Mouse (Mus musculus): Measurements from ENCODE around the gene Olfr1377. TPM values are rescaled to one million over a fixed set of nuclear protein-coding genes. Genes with fewer than 3 reads are reported as not detected.
"Not testable (repeated sequence)": the region's sequence is repeated elsewhere in the genome, so short reads cannot be mapped to it uniquely, and the experiment has no call there.

Gene Olfr1377
- polyA plus RNA-seq, 1 experiment from 2014 or later, result not detected

DNA sequence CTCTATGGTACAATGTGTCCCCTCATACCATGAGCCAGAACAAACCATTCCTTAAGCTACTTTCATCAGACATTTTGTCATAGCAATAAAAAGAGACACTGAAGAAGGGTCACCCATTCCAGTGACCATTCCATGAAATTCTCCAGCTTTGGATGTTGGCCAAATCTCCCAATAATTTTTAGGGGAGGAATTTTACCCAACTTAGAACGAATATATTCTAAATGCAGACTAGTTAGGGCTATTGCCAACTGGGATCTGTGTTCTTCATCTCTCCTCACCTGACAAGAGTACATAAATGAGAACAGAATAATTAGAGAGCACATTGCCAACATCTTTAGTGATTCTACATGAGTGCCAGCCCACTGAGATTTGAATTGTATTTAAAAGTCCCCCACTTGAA, 32.2 kb downstream of the Olfr1377 start, which contains the start of gene Olfr54:
Gene Olfr54 (plus strand): TSS at position 301 of the 400 bp plus-strand sequence.
- Histone ChIP-seq H3K9ac (no peak within 1 kb of the TSS), H3K36me3 (replicated peaks) (no peaks in the 10 kb centered on the region), H3K27me3 (no peaks in the 10 kb centered on the region), H3K4me2 (no peak within 1 kb of the TSS), H3K27ac (no peak within 1 kb of the TSS), H3K4me3 (replicated peaks) (no peak within 1 kb of the TSS), H3K9me3 (no peaks in the 10 kb centered on the region), H3K4me1 (no peaks in the 10 kb centered on the region)
- ATAC-seq (ENCODE audit: low FRiP score), result no peak
- WGBS, result 68% methylated on average over 1 of the region's 1 CpGs

GRCm38 (mm10) chr11:51016341-51016740, 34.6 kb downstream of the Olfr1377 start:
- Histone ChIP-seq H3K9ac (no peak overlapping the region), H3K36me3 (replicated peaks) (no peaks in the 10 kb centered on the region), H3K4me1 (no peaks in the 10 kb centered on the region), H3K4me3 (replicated peaks) (no peak overlapping the region), H3K4me2 (no peak overlapping the region), H3K27ac (no peak overlapping the region), H3K27me3 (no peaks in the 10 kb centered on the region), H3K9me3 (no peaks in the 10 kb centered on the region)
- WGBS, result 48% methylated on average over 2 of the region's 2 CpGs
- ATAC-seq (ENCODE audit: low FRiP score), result no peak

DNA sequence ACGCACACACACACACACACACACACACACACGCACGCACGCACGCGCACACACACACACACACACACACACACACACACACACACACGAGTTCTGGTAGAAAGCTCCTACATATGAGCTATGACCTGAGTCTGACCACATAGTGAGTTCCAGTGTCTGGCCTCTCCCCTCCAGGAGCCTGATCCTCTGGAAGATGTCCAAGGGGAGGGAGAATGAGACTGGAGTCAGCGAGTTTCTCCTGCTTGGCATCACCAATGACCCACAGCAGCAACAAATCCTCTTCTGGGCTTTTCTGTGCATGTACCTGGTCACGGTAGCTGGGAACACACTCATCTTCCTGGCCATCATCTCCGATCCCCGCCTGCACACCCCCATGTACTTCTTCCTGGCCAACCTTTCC, 45.0 kb downstream of the Olfr1377 start:
- not testable (repeated sequence) for ATAC-seq (ENCODE audit: low FRiP score)
- WGBS, result 90% methylated on average over 11 of the region's 11 CpGs

DNA sequence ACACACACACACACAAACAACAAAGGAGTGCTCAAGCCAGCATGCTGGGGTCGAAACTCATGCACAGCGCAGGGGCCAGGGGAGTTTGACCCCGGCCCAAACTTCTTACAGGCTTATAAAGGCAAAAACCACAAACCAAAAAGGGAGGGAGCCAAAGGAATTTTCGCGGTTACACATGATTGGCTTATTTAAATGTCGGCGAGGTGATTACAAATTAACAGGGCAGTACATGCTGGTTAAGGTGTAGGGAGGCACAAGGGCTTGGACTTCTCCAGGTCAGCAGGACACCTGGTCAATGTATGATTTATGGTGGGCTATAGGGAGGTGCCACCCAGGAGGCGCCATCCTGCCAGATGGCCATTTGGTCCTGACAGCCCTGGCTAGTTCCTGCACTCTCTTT, 47.6 kb downstream of the Olfr1377 start:
- H3K9me3 ChIP-seq; H3K4me1 ChIP-seq; H3K9ac ChIP-seq; ATAC-seq (ENCODE audit: low FRiP score); H3K27ac ChIP-seq; H3K36me3 ChIP-seq (replicated peaks); H3K4me2 ChIP-seq; H3K4me3 ChIP-seq (replicated peaks); H3K27me3 ChIP-seq: not testable (repeated sequence)
- 84% methylated on average over 8 of the region's 8 CpGs for WGBS

More for the DNA sequence above, 45.0 kb downstream of the Olfr1377 start:
- H3K9ac ChIP-seq; H3K4me2 ChIP-seq; H3K4me1 ChIP-seq; H3K27me3 ChIP-seq; H3K27ac ChIP-seq; H3K36me3 ChIP-seq (replicated peaks); H3K4me3 ChIP-seq (replicated peaks); H3K9me3 ChIP-seq: not testable (repeated sequence)

DNA sequence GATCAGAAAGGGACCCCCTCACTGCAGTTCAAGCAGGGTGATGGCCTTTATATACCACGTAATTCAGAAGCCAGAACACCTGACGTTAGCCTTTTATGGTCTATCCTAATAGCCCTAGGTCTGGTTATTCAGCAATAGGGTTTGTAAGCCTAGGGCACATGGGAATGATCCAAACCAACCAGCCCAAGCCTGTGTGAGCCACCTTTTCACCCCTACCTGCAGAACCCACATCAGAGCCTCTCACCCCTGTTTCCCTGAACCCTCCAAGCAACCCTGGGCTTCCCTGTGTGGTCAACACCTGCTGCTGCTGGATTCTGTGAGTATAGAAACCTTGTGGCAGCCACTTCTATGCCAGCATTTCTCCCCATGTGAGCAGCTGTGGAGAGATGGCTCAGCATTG, 48.5 kb downstream of the Olfr1377 start:
- Histone ChIP-seq H3K9ac (no peak overlapping the region), H3K4me2 (no peak overlapping the region), H3K36me3 (replicated peaks) (no peaks in the 10 kb centered on the region), H3K27me3 (no peaks in the 10 kb centered on the region), H3K27ac (no peak overlapping the region), H3K9me3 (no peaks in the 10 kb centered on the region), H3K4me3 (replicated peaks) (no peak overlapping the region), H3K4me1 (no peaks in the 10 kb centered on the region)
- ATAC-seq (ENCODE audit: low FRiP score), result no peak
- WGBS, result 63% methylated on average over 2 of the region's 2 CpGs

DNA sequence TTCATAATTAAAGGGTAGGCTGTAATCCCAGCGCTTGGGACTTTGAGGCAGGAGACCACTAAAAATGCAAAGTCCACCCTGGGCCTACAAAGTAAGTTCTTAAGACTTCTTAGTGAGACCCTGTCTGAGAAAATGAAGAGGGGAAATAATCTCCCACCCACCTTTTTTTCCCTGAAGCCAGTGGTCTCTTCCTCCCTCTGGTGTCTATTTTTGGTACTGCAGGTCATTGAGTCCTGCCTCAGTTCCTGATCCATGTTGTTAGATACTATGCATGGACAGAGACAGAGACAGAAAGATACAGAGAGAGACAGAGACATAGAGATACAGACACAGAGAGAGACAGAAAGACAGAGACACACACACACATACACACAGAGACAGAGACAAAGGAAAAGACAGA, 51.1 kb downstream of the Olfr1377 start:
- Histone ChIP-seq H3K4me1 (no peaks in the 10 kb centered on the region), H3K9me3 (no peaks in the 10 kb centered on the region), H3K4me3 (replicated peaks) (no peak overlapping the region), H3K27ac (no peak overlapping the region), H3K9ac (no peak overlapping the region), H3K36me3 (replicated peaks) (no peaks in the 10 kb centered on the region), H3K27me3 (no peaks in the 10 kb centered on the region), H3K4me2 (no peak overlapping the region)
- 46% methylated on average over 1 of the region's 1 CpGs for WGBS
- ATAC-seq (ENCODE audit: low FRiP score), result no peak

DNA sequence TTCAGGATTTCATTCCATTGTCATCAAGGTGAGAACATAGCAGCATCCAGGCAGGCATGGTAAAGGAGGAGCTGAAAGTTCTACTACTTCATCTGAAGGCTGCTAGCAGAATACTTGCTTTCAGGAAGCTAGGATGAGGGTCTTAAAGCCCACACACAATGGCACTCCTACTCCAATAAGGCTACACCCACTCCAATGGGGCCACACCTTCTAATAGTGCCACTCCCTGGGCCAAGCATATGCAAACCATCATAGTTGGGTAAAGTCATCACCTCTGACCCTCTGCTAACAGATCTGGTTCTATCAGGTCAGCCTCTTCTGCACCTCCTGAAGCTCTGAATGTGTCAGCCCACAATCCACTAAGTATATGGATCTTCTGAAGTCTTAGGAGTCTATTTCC, 52.4 kb downstream of the Olfr1377 start:
- ATAC-seq (ENCODE audit: low FRiP score); H3K4me3 ChIP-seq (replicated peaks); H3K27me3 ChIP-seq; H3K9ac ChIP-seq; H3K27ac ChIP-seq; H3K4me2 ChIP-seq; H3K36me3 ChIP-seq (replicated peaks); H3K4me1 ChIP-seq; H3K9me3 ChIP-seq: not testable (repeated sequence)

DNA sequence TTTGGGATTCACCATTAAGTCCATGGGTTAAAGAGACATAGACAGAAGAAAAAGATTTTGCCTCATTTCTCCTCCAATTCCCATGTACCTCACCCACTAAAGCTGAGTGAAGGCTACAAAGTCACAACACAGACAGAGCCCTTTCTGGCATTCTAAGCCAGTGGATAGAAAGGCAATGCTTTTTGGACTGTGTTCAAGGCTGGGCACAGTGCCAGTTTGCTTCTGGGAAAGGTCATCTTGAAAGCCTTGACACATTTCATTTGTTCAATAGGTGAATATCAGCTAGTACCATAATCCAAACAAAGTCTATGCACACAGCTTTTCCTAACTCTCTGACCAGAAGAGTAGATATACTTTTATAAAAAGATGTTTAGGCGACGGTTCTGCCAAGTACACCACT, 54.2 kb downstream of the Olfr1377 start:
- no peak for ATAC-seq (ENCODE audit: low FRiP score)
- 95% methylated on average over 2 of the region's 2 CpGs for WGBS

More for the DNA sequence above, 54.2 kb downstream of the Olfr1377 start:
- Histone ChIP-seq H3K27ac (no peak overlapping the region), H3K9me3 (no peaks in the 10 kb centered on the region), H3K9ac (no peak overlapping the region), H3K4me2 (no peak overlapping the region), H3K4me1 (no peaks in the 10 kb centered on the region), H3K4me3 (replicated peaks) (no peak overlapping the region), H3K36me3 (replicated peaks) (no peaks in the 10 kb centered on the region), H3K27me3 (no peaks in the 10 kb centered on the region)

Other genes starting within 250 kb of the Olfr1377 start
- gene Zfp354c, start 154.2 kb upstream of the Olfr1377 start, polyA plus RNA-seq (2016; fragmentation: Nextera tagmentation; extraction: Ambion mirVana), result 49.6 and 55.9 TPM in 2 replicates
- gene Zfp879, start 140.4 kb upstream of the Olfr1377 start, polyA plus RNA-seq (2016; fragmentation: Nextera tagmentation; extraction: Ambion mirVana), result 1.3 TPM in 2 replicates
- gene Grm6, start 131.3 kb upstream of the Olfr1377 start, polyA plus RNA-seq (2016; fragmentation: Nextera tagmentation; extraction: Ambion mirVana), result not detected in 2 replicates
- 14.8 and 15.8 TPM in 2 replicates for gene Zfp454, start 94.3 kb upstream of the Olfr1377 start, polyA plus RNA-seq (2016; fragmentation: Nextera tagmentation; extraction: Ambion mirVana)
- gene Zfp2, start 65.8 kb upstream of the Olfr1377 start, polyA plus RNA-seq (2016; fragmentation: Nextera tagmentation; extraction: Ambion mirVana), result 34.8 and 42.0 TPM in 2 replicates
- gene Zfp354b, start 50.3 kb upstream of the Olfr1377 start, polyA plus RNA-seq (2016; fragmentation: Nextera tagmentation; extraction: Ambion mirVana), result 1.7 and 2.2 TPM in 2 replicates
- gene 4933414I15Rik, start 38.2 kb upstream of the Olfr1377 start, polyA plus RNA-seq (2016; fragmentation: Nextera tagmentation; extraction: Ambion mirVana), result not detected in 2 replicates
- gene Prop1, start 28.2 kb upstream of the Olfr1377 start, polyA plus RNA-seq (2016; fragmentation: Nextera tagmentation; extraction: Ambion mirVana), result not detected in 2 replicates
- gene Olfr1378, start 15.4 kb upstream of the Olfr1377 start, polyA plus RNA-seq (2016; fragmentation: Nextera tagmentation; extraction: Ambion mirVana), result not detected in 2 replicates
- gene Olfr51, start 21.6 kb downstream of the Olfr1377 start, polyA plus RNA-seq (2016; fragmentation: Nextera tagmentation; extraction: Ambion mirVana), result not detected in 2 replicates
- not detected in 2 replicates for gene Olfr54, start 32.3 kb downstream of the Olfr1377 start, polyA plus RNA-seq (2016; fragmentation: Nextera tagmentation; extraction: Ambion mirVana)
- not detected in 2 replicates for gene Olfr1375, start 66.1 kb downstream of the Olfr1377 start, polyA plus RNA-seq (2016; fragmentation: Nextera tagmentation; extraction: Ambion mirVana)
- 8.7 and 9.5 TPM in 2 replicates for gene Zfp354a, start 77.3 kb downstream of the Olfr1377 start, polyA plus RNA-seq (2016; fragmentation: Nextera tagmentation; extraction: Ambion mirVana)
- not detected in 2 replicates for gene Gm12569, start 238.5 kb downstream of the Olfr1377 start, polyA plus RNA-seq (2016; fragmentation: Nextera tagmentation; extraction: Ambion mirVana)

Data from forebrain, embryonic 12.5 days (tissue).